ENCODE assay signal across 20 mouse cellular contexts in the genomic region with DNA sequence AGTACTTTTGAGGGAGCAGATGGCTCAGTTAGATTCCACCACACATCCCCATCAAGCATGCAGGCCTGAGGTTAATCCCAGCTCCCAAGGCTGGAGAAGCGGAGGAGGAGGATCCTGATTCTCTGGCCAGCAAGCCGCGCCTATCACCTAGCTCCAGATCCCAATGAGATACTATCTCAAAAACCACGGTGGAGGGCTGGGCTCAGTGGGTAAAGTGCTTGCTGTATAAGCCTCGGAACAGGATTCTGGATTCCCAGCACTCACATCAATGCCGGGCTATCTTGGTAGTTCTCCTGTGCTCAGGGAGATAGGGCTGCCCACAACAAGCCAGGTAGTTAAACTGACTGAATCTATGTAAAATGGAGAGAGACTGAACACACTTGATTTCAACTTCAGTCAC.
"Had no signal": no experiment of that assay in that cellular context is flagged by ENCODE, and none has a peak within 500 bp of the region (broad histone marks: within the 10 kb centered on the region; RNA-seq: fewer than 3 reads in every experiment).

No protein-coding gene starts in this region.

- ATAC-seq: liver, postnatal 0 days; midbrain, embryonic 13.5 days; midbrain, embryonic 16.5 days had no signal

- H3K27ac ChIP-seq: liver, embryonic 15.5 days; midbrain, embryonic 10.5 days; midbrain, embryonic 13.5 days; neural tube, embryonic 13.5 days; neural tube, embryonic 15.5 days had no signal

- H3K4me1 ChIP-seq: midbrain, embryonic 10.5 days; midbrain, embryonic 13.5 days; neural tube, embryonic 13.5 days; neural tube, embryonic 15.5 days had no signal

- H3K27me3 ChIP-seq: liver, embryonic 15.5 days; megakaryocyte, embryonic 14.5 days; midbrain, embryonic 13.5 days; neural tube, embryonic 13.5 days; neural tube, embryonic 15.5 days had no signal

- H3K9ac ChIP-seq: liver, embryonic 15.5 days; liver, postnatal 0 days; lung, embryonic 14.5 days; midbrain, embryonic 13.5 days; neural tube, embryonic 13.5 days; neural tube, embryonic 15.5 days had no signal

- DNase-seq: liver, postnatal 0 days; lung, embryonic 14.5 days; lung, postnatal 10 days; lung, postnatal 4 days; retina, postnatal 1 day; right cerebral cortex, adult 18-20 months; right cerebral cortex, postnatal 25 days; right cerebral cortex, postnatal 4 days; spleen, adult 18-20 months; thymus, adult 18-20 months; thymus, postnatal 14 days; thymus, postnatal 36 days had no signal

- H3K4me2 ChIP-seq: liver, embryonic 15.5 days; lung, embryonic 14.5 days; midbrain, embryonic 13.5 days; neural tube, embryonic 13.5 days; neural tube, embryonic 15.5 days had no signal

- H3K4me3 ChIP-seq: liver, embryonic 15.5 days; megakaryocyte, embryonic 14.5 days; midbrain, embryonic 10.5 days; midbrain, embryonic 13.5 days; myocyte; neural tube, embryonic 13.5 days; neural tube, embryonic 15.5 days had no signal

- H3K9me3 ChIP-seq: liver, embryonic 15.5 days; megakaryocyte, embryonic 14.5 days; midbrain, embryonic 10.5 days; midbrain, embryonic 13.5 days; neural tube, embryonic 13.5 days; neural tube, embryonic 15.5 days had no signal
